Mouse (Mus musculus): ENCODE measurements around the gene Dtx1.

The Dtx1 gene

GRCm38 (mm10) chr5:120704421-120704820, 7.3 kb downstream of the Dtx1 start:
- DNase-seq (ENCODE audit: low spot score): no peak

GRCm38 (mm10) chr5:120703660-120704059, 8.1 kb downstream of the Dtx1 start:
- DNase-seq (ENCODE audit: low spot score): no peak

GRCm38 (mm10) chr5:120702969-120703368, 8.8 kb downstream of the Dtx1 start:
- no peak for DNase-seq (ENCODE audit: low spot score)

- no peak for DNase-seq (ENCODE audit: low spot score)
Observed at GRCm38 (mm10) chr5:120702421-120702820, 9.3 kb downstream of the Dtx1 start.

- no peak for DNase-seq (ENCODE audit: low spot score)
Observed at GRCm38 (mm10) chr5:120700996-120701790, 10.5 kb downstream of the Dtx1 start.

- DNase-seq (ENCODE audit: low spot score): no peak
Observed at GRCm38 (mm10) chr5:120698801-120699391, 12.8 kb downstream of the Dtx1 start.

GRCm38 (mm10) chr5:120698181-120698580, 13.5 kb downstream of the Dtx1 start:
- DNase-seq (ENCODE audit: low spot score): no peak

- DNase-seq (ENCODE audit: low spot score): no peak
Observed at GRCm38 (mm10) chr5:120696865-120697264, 14.9 kb downstream of the Dtx1 start.

- DNase-seq (ENCODE audit: low spot score): no peak
Observed at GRCm38 (mm10) chr5:120696057-120696743, 15.5 kb downstream of the Dtx1 start.

- no peak for DNase-seq (ENCODE audit: low spot score)
Observed at GRCm38 (mm10) chr5:120694695-120695074, 17.0 kb downstream of the Dtx1 start.

- no peak for DNase-seq (ENCODE audit: low spot score)
Observed at GRCm38 (mm10) chr5:120693931-120694694, 17.6 kb downstream of the Dtx1 start.

GRCm38 (mm10) chr5:120692034-120692433, 19.7 kb downstream of the Dtx1 start:
- no peak for DNase-seq (ENCODE audit: low spot score)

- no peak for DNase-seq (ENCODE audit: low spot score)
Observed at GRCm38 (mm10) chr5:120690417-120690816, 21.3 kb downstream of the Dtx1 start.

GRCm38 (mm10) chr5:120688434-120688833, 23.3 kb downstream of the Dtx1 start:
- DNase-seq (ENCODE audit: low spot score): no peak

- no peak for DNase-seq (ENCODE audit: low spot score)
Observed at GRCm38 (mm10) chr5:120687897-120688296, 23.8 kb downstream of the Dtx1 start.

GRCm38 (mm10) chr5:120687484-120687851, 24.3 kb downstream of the Dtx1 start:
- DNase-seq (ENCODE audit: low spot score): no peak

GRCm38 (mm10) chr5:120686749-120687483, 24.8 kb downstream of the Dtx1 start:
- no peak for DNase-seq (ENCODE audit: low spot score)

GRCm38 (mm10) chr5:120685678-120686077, 26.0 kb downstream of the Dtx1 start:
- no peak for DNase-seq (ENCODE audit: low spot score)

GRCm38 (mm10) chr5:120682982-120683771, 28.6 kb downstream of the Dtx1 start:
- no peak for DNase-seq (ENCODE audit: low spot score)

GRCm38 (mm10) chr5:120680918-120681317, 30.8 kb downstream of the Dtx1 start:
- no peak for DNase-seq (ENCODE audit: low spot score)
